Mouse (Mus musculus) adipocyte (in vitro differentiated cells): ENCODE measurements around the gene Mrpl34.
A peak's percentile ranks its signal among the peaks of the same experiment; 100 is the strongest.
"Not testable (repeated sequence)": the region's sequence is repeated elsewhere in the genome, so short reads cannot be mapped to it uniquely, and the experiment has no call there.

Experiments used
- DNase-seq: peaks from one replicate; pipeline ENCODE4 v3.0.0-alpha.2; 2016; ENCODE audit warnings: low spot score

Gene Mrpl34

DNA sequence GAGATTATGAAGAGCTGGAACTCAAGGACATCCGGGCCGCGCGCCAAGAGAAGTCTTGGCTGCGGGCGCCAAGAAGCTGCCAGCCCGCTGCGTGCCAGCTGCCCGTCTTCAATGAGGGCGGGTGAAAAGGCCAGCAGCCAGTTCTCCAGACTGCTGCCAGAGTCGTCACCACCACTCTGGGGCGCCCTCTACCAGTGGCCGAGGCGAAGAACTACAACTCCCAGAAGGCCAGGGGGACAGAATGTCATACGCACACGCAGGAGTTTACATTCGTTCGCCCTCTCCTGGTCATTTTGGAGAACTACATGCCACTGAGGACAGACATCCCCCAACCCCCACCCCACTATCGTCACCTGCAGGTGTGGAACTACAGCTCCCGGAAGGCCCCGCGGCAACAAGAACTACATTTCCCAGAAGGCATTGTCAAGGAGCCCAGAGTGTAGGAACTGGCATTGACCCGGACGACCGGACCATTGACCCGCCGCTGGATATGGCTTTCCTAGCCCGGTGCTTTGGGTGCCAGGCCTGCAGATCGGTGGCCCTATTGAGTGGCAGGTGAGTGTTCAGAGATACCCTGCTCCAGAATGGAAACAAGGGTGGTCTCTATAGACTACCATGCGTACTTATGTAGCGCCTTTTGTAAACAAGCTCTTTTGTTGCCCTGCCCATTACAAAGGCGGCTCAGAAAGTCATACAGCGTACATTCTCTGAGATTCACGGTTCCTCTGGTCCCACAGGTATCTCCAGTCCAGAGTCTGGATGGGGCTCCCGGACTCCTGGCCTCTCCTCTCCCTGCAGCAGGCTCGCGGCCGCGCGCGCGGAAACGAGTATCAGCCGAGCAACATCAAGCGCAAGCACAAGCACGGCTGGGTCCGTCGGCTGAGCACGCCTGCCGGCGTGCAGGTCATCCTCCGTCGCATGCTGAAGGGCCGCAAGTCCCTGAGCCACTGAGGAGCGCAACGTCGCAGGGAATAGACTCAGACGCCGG is at the start of gene Mrpl34:
Mrpl34 (plus strand) TSS at position 447 of the 988 bp plus-strand sequence.
- DNase-seq, result peak; percentile 99

DNA sequence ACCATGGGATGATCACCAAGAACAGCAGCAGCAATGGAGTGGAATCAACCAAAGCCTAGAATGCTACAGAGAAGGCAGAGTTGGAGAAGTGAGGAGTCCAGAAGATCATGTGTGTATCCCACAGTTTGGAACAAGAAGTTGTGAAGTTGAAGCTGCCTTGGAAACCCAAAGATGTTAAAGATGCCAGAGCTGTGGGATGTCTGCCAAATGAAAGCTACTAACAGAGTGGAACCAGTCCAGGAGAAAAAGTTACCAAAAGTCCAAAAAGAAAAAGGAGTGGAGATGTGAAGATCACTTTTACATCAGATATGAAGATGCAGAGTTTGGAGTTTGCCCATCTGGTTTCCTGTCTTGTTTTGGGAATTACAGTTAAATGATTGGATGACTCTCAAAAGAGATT is 42.6 kb upstream of the Mrpl34 start:
- peak; percentile 58 for DNase-seq

DNA sequence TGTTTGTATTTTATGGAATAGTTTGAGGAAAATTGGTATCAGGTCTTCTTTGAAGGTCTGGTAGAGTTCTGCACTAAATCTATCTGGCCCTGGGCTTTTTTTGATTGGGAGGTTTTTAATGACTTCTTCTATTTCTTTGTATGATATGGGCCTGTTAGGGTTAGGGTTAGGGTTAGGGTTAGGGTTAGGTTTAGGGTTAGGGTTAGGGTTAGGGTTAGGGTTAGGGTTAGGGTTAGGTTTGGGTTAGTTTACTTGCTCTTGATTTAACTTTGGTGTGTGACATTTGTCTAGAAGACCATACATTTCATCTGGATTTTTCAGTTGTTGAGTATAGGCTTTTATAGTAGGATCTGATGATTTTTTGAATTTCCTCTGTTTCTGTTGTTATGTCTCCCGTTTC is 31.8 kb upstream of the Mrpl34 start:
- DNase-seq, result not testable (repeated sequence)

DNA sequence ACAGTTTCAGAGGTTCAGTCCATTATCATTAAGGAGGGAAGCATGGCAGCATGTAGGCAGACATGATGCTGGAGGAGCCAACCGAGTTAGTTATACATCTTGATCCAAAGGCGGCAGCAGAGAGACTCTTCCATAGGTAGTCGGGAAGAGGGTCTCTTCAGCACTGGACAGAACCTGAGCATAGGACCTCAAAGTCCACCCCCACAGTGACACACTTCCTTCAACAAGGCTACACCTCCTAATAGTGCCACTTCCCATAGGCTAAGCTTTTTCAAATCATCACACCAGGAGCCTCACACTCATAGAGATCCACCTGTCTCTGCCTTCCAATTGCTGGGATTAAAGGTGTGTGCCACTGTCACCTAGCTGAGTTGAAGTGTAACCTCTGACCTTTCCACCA is 27.7 kb upstream of the Mrpl34 start:
- no peak for DNase-seq

DNA sequence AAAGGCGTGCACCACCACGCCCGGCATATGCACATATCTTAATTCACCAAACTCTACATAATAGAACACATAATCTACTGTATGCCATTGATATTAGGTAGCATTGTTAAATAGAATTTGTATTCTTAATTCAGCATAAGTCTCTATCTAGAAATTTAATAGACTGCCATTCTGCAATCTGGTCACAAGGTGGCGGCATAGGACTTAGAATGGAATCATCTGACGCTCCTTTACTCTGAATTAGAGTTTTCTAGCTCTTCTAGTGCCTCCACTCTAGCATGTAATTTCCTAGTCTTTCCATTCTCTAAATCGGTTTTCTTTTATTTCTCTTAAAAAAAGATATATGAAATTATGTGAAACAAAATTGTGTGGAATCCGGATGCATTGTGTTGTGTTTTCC is 23.4 kb upstream of the Mrpl34 start:
- peak; percentile 81 for DNase-seq

DNA sequence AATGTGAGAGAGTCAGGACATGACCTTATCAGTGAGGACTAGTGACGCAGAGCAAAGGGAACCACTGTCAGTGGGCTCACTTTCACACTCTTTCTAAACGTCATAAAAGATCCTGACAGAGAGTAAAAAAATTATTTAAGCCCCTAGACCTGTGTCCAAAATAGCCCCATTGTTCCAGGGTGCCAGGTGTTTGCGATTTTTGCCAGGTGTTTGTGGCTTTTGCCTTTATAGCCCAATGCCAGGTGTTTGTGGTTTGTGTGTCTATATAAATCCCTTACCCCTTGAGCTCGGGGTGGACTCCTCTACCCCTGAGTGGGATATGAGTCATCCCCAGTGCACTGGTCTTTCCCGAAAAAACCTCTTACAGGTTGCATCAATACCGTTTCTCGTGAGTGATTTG is 19.7 kb upstream of the Mrpl34 start:
- no peak for DNase-seq

DNA sequence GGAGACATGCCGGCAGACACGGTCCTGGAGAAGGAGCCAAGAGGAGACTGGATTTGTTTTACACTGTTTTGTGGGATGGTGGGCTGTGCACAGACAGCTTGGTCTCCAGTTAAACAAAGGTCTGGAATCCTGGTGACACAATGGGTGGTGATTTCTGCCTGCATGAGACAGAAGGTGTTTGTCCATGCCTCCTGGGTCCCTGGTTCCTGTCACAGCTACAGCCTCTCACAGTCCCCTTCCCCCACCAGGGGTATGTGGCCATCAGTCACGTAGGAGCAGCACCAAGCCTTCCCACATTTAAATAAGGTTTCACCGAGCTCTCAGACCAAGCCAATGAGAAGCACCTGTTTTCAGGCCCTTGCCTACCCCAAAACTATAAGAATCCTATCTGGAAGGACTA is 13.4 kb upstream of the Mrpl34 start:
- DNase-seq, result no peak

DNA sequence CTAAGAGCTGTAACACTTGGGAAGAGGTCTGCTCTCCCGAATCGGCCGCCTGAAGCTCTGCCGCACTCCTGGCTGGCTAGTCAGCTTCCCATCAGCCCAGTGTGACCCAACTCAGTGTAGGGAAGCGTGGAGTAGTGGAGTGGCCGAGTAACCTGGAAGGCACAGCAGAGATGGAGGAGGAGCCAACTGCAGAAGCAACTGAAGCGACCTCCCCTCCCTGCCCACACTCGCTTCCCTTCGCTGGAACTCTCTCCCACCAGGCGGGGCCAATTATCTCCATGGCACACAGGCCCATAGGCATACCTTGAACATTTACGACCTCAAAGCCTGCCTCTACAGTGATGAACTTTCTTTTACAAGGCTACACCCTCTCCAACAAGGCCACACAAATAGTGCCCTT is 13.0 kb upstream of the Mrpl34 start:
- no peak for DNase-seq

DNA sequence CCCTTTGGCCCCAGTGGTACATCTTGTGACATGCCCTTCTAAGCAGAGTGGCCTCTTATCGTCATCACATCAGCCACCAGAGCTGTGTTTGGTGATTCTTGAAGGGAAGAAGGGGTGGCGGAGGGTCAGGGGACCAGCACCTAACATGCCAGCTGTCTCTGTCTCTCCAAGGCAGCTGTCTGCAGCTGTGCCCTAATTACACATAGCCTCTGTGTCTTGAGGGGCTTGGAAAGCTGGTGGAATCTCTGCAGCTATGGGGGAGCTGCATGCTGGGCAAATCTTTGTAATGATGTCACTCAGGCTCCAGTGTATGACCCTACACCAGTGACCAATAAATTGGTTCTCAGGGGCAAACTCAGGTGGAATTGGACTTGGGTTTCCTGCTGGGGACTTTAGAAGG is 12.1 kb upstream of the Mrpl34 start:
- DNase-seq, result no peak

DNA sequence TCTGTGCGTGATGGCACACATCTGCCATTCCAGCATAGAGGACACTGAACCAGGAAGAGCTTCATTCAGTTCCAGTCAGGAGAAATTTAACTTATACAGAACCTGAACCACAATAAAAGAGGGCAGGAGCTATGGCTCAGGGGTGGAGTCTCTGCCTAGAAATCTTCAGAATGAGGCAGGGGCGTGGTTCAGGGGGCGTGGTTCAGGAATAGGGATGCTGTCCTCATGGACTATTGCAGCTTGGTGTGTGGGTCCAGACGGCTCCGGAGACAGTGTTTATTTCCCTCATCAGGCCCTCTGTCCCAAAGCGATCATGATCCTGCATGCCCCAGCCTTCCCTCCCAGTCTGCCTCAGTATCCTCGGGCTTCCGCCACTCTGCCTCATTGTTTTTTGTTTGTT is 10.1 kb upstream of the Mrpl34 start:
- no peak for DNase-seq

DNA sequence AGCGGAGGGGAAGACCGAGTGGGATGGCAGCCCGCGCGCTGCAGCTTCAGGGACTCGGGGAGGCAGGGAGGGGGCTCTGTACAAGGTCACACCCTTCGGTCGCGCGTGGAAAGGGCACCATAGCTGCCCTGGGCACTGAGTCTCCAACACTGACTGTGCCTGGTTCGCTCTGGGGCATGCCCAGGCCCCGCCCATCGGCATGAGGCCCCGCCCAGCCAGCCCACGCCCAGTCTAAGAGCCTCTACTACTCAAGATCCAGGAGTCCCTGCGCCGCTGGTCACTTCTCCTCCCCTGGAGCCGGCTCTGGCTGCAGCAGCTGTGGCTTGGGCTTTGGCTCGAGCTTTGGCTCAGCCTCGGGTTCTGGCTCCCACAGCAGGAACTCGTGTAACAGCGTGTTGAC is 7.9 kb upstream of the Mrpl34 start:
- no peak for DNase-seq

DNA sequence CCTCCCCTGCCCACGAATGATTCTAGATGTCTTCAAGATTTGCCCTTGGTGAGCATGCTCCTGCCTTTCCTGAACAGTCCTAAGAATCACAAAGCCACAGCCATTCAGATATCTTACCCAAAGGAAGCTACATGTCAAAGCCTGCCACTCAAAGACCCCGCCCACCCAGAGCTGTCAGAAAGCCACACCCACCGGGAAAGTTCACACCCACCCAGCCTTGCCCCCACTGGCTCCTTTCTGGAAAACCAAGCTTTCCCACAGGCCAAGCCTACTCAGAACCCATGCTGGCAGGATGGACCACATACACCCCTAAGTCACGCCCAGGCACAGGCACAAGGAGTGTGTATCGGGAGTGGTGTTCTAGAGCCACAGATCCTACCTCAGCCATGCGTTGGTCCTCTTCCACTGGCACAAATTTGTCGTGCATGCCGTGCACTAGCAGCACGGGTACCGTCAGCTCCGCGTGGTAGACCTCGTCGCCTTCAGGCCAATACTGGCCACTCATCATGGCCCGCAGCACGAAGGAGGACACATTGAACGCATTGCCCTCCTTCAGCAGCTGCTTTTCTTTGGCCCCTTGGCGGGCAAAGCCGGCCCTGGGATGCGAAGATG is 7.0 kb upstream of the Mrpl34 start:
- DNase-seq, result no peak

DNA sequence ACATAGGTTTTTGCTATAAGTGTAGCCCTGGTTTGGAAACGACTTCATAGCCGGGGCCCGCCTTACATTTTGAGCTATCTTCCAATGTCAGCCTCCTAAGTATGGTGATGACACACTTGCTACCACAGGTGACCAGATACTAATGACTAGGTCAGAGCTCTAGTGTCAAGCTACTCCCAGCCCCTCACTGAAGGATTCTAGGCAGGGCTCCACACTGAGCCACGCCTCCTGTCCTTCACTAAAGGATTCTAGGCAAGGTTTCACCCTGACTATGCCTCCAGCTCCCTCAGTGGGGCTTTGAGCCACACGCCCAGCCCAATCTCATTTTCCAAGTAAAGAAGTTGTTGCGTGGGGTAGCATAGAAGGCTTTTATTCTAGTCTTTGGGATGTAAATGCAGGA is 4.0 kb upstream of the Mrpl34 start:
- no peak for DNase-seq

DNA sequence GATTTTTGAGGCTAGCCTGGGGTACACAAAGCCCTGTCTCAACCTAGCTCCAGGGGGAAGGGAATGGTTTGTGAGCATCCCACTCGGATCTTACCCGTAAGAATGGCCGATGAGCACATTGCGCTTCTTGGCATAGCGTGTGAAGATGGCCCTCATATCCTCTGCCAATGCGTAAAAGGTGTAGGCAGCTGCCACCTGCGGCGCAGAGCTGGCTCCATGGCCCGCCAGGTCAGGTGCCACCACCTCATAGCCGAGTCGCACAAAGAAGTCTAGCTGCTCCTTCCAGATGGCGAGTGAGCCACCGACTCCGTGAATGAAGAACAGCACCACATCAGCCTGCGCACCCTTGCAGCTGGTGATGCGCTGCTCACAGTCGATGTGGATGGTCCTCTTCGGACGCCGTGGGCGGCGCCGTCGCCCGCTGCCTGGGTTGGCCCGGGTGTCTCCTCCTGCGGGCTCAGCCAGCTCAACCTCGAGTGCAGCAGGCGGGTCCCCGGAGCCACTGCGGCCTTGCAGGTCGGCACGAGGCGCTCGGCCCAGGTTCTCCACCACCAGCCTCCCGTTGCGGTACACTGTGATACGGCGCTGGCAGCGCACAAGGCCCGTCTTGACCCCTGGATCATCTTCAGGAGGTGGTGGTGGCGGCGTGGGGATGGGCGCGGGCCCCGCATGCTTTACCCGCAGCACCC is 3.5 kb upstream of the Mrpl34 start:
- DNase-seq, result no peak

DNA sequence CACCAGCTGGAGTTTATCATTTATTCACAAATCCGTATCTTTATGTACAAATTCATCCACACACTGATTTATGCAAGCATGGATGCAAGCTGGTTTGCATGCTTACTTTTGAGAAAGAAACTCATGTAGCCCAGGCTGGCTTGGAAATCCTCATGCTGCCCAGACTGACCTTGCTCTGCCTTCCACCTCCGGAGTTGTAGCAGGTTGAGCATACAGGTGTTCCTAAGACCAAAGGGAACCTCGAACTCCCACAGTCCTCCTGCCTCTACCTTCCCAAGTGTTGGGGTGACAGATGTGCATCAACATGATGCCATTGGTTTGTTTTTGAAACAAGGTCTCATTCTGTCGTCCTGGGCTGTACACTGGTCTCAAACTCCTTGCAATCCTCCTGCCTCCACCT is 2.6 kb upstream of the Mrpl34 start:
- no peak for DNase-seq

DNA sequence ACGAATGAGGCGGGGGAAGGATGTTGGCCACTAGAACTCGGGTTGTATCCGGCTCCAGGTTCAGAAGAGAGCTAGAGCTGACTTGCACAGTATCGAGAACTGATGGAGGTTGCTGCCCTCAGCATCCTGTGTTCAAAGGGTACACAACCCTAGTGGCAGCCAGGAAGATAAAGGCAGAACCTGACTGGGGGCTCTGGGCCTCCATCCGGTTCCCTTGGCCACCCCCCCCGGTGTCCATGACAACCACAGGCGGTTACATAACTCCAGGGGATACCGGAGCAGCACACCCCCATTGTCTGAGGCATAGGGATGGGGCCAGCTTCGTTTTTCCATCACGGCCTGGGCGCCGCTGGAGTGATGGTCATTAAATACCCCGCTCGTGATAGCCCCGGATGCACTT is 2.0 kb upstream of the Mrpl34 start:
- no peak for DNase-seq

DNA sequence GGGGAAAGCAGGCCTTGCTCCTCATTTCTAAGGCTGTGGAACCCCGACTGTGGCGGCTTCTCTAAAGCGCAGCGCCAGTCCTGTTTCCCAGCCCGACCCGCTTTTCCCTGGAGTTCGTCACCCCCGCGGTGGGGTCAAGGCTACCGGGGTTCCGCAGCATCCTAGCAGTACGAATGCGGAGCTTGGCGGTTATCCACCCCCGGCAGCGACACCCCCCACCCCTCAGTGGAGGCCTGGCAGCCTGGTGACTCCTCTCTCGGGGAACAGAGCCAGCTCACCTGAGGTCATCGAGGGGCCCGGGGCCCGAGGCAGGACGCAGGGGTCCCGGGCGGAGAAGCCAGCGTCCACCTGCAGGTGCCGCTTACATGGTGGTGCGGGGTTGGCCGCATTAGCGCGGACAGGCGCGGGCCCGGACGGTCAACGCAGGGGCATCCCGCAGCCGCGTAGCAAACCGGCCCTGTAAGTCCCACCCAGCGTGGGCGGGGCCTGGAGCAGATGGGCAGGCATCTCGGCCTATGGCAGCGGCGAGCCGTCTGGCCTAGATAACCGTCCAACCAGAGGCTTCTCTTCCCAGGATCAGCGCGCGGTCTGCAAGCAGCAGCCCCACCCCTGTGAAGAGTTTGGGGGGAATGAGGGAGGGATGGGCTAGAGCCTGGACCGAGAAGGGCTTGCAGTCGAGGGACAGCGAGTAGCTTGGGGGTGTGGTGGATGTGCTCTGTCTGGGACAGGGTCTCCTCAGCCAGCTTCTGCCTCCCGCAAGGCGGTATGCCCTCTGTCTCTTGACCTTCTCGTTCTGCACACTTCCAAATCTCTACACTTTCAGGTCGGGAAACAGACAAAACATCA is 1.3 kb upstream of the Mrpl34 start, which contains the start of gene Abhd8:
Abhd8 (minus strand) TSS at position 468 of the 846 bp plus-strand sequence.
- DNase-seq, result peak; percentile 92

DNA sequence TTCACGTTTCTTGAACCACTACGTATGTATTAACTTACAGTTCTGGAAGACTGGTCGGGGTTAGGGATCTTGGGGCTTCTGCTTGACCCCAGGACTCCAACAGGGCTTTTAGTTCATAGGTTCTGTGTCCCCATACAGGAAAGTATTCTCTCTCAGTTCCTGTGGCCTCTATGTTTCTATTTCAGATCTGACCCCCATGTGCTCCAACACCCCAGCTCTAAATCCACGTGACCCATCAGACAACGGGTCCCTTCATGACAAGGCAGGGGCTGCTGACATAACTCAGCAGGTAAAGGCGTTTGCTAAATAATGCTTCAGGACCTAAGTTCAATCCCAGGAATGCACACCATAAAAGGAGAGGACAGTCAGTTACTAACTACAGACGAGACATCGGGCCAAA is 974 bp downstream of the Mrpl34 start:
- no peak for DNase-seq

DNA sequence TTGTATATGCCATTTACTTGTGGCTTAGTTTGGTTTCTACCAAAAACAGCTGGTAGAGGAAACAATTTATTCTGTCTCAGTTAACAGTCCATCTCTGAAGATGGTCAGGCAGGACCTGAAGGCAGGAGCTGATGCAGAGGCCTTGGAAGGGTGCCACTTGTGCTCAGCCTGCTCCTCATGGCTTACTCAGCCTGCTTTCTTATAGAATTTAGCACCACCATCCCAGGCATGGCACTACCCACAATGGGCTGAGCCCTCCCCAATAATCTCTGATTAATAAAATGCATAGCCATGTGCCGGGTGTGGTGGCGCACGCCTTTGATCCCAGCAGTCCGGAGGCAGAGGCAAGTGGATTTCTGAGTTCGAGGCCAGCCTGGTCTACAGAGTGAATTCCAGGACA is 1.4 kb downstream of the Mrpl34 start:
- DNase-seq, result no peak

DNA sequence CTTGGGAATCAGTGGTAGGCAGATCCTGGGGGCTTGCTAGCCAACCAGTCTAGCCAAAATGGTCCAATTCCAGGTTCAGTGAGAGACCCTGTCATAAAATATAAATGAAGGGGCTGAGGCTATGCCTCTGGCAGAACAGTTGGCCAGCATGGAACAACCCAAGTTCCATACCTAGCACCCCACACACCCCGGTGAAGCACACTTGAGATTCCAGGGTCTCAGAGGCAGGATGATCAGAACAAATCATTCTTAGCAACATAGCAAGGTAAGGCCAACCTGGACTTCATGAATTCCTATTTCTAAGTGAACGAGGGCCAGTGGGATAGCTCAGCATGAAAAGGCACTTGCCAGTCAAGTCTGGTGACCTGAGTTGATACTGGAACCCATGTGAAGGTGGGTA is 2.4 kb downstream of the Mrpl34 start:
- no peak for DNase-seq

DNA sequence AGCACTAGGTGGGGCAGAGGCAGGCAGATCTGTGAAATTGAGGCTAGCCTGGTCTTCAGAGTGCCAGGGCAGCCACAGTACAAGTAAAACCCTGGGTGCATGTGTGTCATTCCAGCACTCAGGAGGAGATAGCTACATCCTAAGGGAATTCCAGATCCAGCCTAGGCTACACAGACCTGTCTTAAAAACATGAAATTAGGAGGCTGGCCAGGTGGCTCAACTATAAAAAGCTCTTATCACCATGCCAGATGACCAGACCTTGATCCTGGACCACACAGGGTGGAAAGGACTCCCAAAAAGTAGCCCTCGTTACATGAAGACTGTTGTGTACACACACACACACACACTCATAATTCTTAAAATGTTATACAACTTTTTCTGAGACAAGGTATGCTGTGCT is 3.2 kb downstream of the Mrpl34 start:
- DNase-seq, result no peak

DNA sequence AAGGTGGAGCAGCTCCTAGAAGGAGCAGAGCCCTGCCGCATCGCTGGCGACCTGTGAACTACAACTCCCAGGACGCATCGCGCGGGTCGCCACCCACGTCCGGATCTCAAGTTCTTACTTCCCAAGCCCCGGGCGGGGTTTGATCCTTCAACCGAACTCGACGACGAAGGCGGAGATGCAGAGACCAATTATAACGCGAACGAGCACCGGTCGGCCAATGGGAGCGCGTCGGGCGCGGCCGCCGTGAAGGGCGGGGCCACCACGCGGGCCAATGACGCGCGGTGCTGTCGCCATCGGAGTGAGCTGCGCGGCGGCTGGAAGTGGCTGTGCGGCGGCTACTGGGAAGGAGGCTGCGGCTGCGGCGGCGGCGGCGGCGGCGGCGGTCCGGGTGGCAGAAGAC is 4.2 kb downstream of the Mrpl34 start, which contains the start of gene Dda1:
Dda1 (plus strand) TSS at position 284 of the 400 bp plus-strand sequence.
- peak; percentile 98 for DNase-seq
